Mouse (Mus musculus) spleen, adult 2 months (tissue): ENCODE data around the gene Srgap2. TPM values are rescaled to one million over a fixed set of nuclear protein-coding genes. Genes with fewer than 3 reads are reported as not detected.

ENCODE experiments used
- DNase-seq, 2 experiments: peaks; one replicate each; pipeline versions ENCODE4 v3.0.0 to v3.0.0-alpha.2; 2012 to 2021; ENCODE audit warnings: low spot score in 2 of 2, low read depth in 1 of 2
- H3K27ac ChIP-seq: fragments of 200-500 bp; 2 replicates; pipeline ENCODE4 v1.5.1; 2012; ENCODE audit warnings: low read length, inconsistent platforms; ENCODE audit not compliant: insufficient read depth
- H3K27me3 ChIP-seq: fragments of 200-500 bp; 2 replicates; pipeline ENCODE4 v1.6.1; 2012; ENCODE audit warnings: mild to moderate bottlenecking, moderate library complexity, low read length, inconsistent platforms; ENCODE audit not compliant: control insufficient read depth, insufficient read depth
- H3K36me3 ChIP-seq: fragments of 200-500 bp; 2 replicates; pipeline ENCODE4 v1.6.1; 2012; ENCODE audit warnings: mild to moderate bottlenecking, low read length, inconsistent platforms; ENCODE audit not compliant: control insufficient read depth, insufficient read depth
- H3K4me1 ChIP-seq: fragments of 200-500 bp; 2 replicates; pipeline ENCODE4 v1.6.1; 2011; ENCODE audit warnings: inconsistent platforms; ENCODE audit not compliant: control insufficient read depth, insufficient read depth, insufficient read length
- H3K4me3 ChIP-seq: fragments of 200-500 bp; 2 replicates; pipeline ENCODE4 v1.5.1; 2011; ENCODE audit warnings: mild to moderate bottlenecking, inconsistent platforms; ENCODE audit not compliant: insufficient read depth, insufficient read length; ENCODE audit errors: extremely low read depth
- CTCF ChIP-seq: fragments of 200-500 bp; IDR thresholded peaks from 2 replicates; pipeline ENCODE4 v1.5.1; 2011; ENCODE audit warnings: mild to moderate bottlenecking, inconsistent platforms; ENCODE audit not compliant: insufficient read depth, insufficient read length, insufficient replicate concordance; ENCODE audit errors: extremely low read depth
- POLR2A ChIP-seq: fragments of 200-500 bp; IDR thresholded peaks from 2 replicates; pipeline ENCODE4 v1.6.1; 2011; ENCODE audit warnings: low read depth, low read length, inconsistent platforms
- WGBS: fragments of 180-500 bp; shearing (Covaris S2); methylation state at CpG from one replicate; pipeline ENCODE4 v1.1.7; 2018; 5-methylcytosine and 5-hydroxymethylcytosine counted together
- polyA plus RNA-seq: library from polyadenylated mRNA; depleted of rRNA; stranded (reverse); fragments of >200 nt; gene quantifications from 2 replicates; pipeline ENCODE4 v1.2.3, GENCODE M21; 2012

The Srgap2 gene
- polyA plus RNA-seq, 1 experiment, result 11.0 TPM

GRCm38 (mm10) chr1:131293922-131294250 lies 233.3 kb downstream of the Srgap2 start:
- TF ChIP-seq CTCF (no peak), POLR2A (no peak)
- peaks cover 10% of the 10 kb centered on the region for H3K36me3 ChIP-seq
- 94% methylated on average over 2 of the region's 2 CpGs for WGBS

GRCm38 (mm10) chr1:131293221-131293921 lies 233.8 kb downstream of the Srgap2 start:
- DNase-seq, result no peak
- TF ChIP-seq POLR2A (no peak), CTCF (no peak)
- no peak overlapping the region for H3K4me3 ChIP-seq
- H3K27ac ChIP-seq, result no peak overlapping the region
- peaks cover 10% of the 10 kb centered on the region for H3K36me3 ChIP-seq
- H3K27me3 ChIP-seq, result no peaks in the 10 kb centered on the region
- no peaks in the 10 kb centered on the region for H3K4me1 ChIP-seq
- 83% methylated on average over 4 of the region's 4 CpGs for WGBS

More at GRCm38 (mm10) chr1:131293922-131294250, 233.3 kb downstream of the Srgap2 start:
- no peaks in the 10 kb centered on the region for H3K4me1 ChIP-seq
- no peak overlapping the region for H3K27ac ChIP-seq
- H3K27me3 ChIP-seq, result no peaks in the 10 kb centered on the region
- H3K4me3 ChIP-seq, result no peak overlapping the region
- no peak for DNase-seq

GRCm38 (mm10) chr1:131290648-131291047 lies 236.5 kb downstream of the Srgap2 start:
- Histone ChIP-seq H3K27ac (no peak overlapping the region), H3K4me1 (no peaks in the 10 kb centered on the region), H3K36me3 (peaks cover 4% of the 10 kb centered on the region; the same call in 1 of the 2 replicates), H3K27me3 (no peaks in the 10 kb centered on the region), H3K4me3 (no peak overlapping the region)
- 46% methylated on average over 2 of the region's 2 CpGs for WGBS
- DNase-seq, result peak; percentile 46 to 67
- peak; percentile 67; the same call in 1 of the 2 replicates for TF ChIP-seq CTCF
- no peak for TF ChIP-seq POLR2A

GRCm38 (mm10) chr1:131288938-131289337 lies 238.2 kb downstream of the Srgap2 start:
- no peak for DNase-seq
- TF ChIP-seq POLR2A (no peak), CTCF (no peak)
- Histone ChIP-seq H3K36me3 (peaks cover 3% of the 10 kb centered on the region; the same call in 1 of the 2 replicates), H3K4me1 (no peaks in the 10 kb centered on the region), H3K27ac (no peak overlapping the region), H3K4me3 (no peak overlapping the region), H3K27me3 (no peaks in the 10 kb centered on the region)
- 91% methylated on average over 6 of the region's 6 CpGs for WGBS

GRCm38 (mm10) chr1:131287267-131287666 lies 239.9 kb downstream of the Srgap2 start:
- Histone ChIP-seq H3K4me1 (no peaks in the 10 kb centered on the region), H3K4me3 (no peak overlapping the region), H3K27ac (no peak overlapping the region), H3K36me3 (0 out of 2 replicates have a peak, but pooled peaks cover 1% of the 10 kb centered on the region), H3K27me3 (no peaks in the 10 kb centered on the region)
- TF ChIP-seq POLR2A (no peak), CTCF (no peak)
- DNase-seq, result no peak
- 76% methylated on average over 2 of the region's 2 CpGs for WGBS

GRCm38 (mm10) chr1:131286803-131287202 lies 240.3 kb downstream of the Srgap2 start:
- Histone ChIP-seq H3K27ac (no peak overlapping the region), H3K36me3 (0 out of 2 replicates have a peak, but pooled peaks cover 1% of the 10 kb centered on the region), H3K4me1 (no peaks in the 10 kb centered on the region), H3K27me3 (no peaks in the 10 kb centered on the region), H3K4me3 (no peak overlapping the region)
- DNase-seq, result no peak
- TF ChIP-seq POLR2A (no peak), CTCF (no peak)
- 79% methylated on average over 5 of the region's 5 CpGs for WGBS

- no peak overlapping the region for H3K27ac ChIP-seq
- no peak overlapping the region for H3K4me3 ChIP-seq
- peaks cover 3% of the 10 kb centered on the region; the same call in 1 of the 2 replicates for H3K4me1 ChIP-seq
- 0 out of 2 replicates have a peak, but pooled peaks cover 1% of the 10 kb centered on the region for H3K36me3 ChIP-seq
- 87% methylated on average over 4 of the region's 4 CpGs for WGBS
- TF ChIP-seq POLR2A, result no peak
- no peak for TF ChIP-seq CTCF
- no peak for DNase-seq
- H3K27me3 ChIP-seq, result no peaks in the 10 kb centered on the region
Measured at GRCm38 (mm10) chr1:131284616-131285015, 242.5 kb downstream of the Srgap2 start.
